Mouse (Mus musculus): ENCODE measurements around the gene Relt. TPM values are rescaled to one million over a fixed set of nuclear protein-coding genes. Genes with fewer than 3 reads are reported as not detected.

Relt gene
- 17.0 TPM for polyA plus RNA-seq (2015; fragmentation: Illumina TruSeq; extraction: RNeasy Lipid Tissue Mini Kit (QIAGEN cat#74804); ENCODE audit: insufficient read depth, low replicate concordance)

GRCm38 (mm10) chr7:100862828-100863638, at the start of gene Relt:
TSS of gene Relt (minus strand) at chr7:100863446.

Other genes starting within 250 kb of the Relt start
- gene Plekhb1, start 201.0 kb downstream of the Relt start, polyA plus RNA-seq (2015; fragmentation: Illumina TruSeq; extraction: RNeasy Lipid Tissue Mini Kit (QIAGEN cat#74804); ENCODE audit: insufficient read depth, low replicate concordance): 0.72 TPM
- 27.6 TPM for gene Fam168a, start 156.8 kb downstream of the Relt start, polyA plus RNA-seq (2015; fragmentation: Illumina TruSeq; extraction: RNeasy Lipid Tissue Mini Kit (QIAGEN cat#74804); ENCODE audit: insufficient read depth, low replicate concordance)
- gene Arhgef17, start 68.7 kb upstream of the Relt start, polyA plus RNA-seq (2015; fragmentation: Illumina TruSeq; extraction: RNeasy Lipid Tissue Mini Kit (QIAGEN cat#74804); ENCODE audit: insufficient read depth, low replicate concordance): 3.4 TPM
- gene P2ry6, start 111.2 kb upstream of the Relt start, polyA plus RNA-seq (2015; fragmentation: Illumina TruSeq; extraction: RNeasy Lipid Tissue Mini Kit (QIAGEN cat#74804); ENCODE audit: insufficient read depth, low replicate concordance): 7.0 TPM
- 1.6 TPM for gene P2ry2, start 149.4 kb upstream of the Relt start, polyA plus RNA-seq (2015; fragmentation: Illumina TruSeq; extraction: RNeasy Lipid Tissue Mini Kit (QIAGEN cat#74804); ENCODE audit: insufficient read depth, low replicate concordance)
- 148 TPM for gene Fchsd2, start 229.4 kb upstream of the Relt start, polyA plus RNA-seq (2015; fragmentation: Illumina TruSeq; extraction: RNeasy Lipid Tissue Mini Kit (QIAGEN cat#74804); ENCODE audit: insufficient read depth, low replicate concordance)